Mouse (Mus musculus) liver, postnatal 0 days (tissue): Measurements from ENCODE around the gene Ambra1.

Source experiments
- CTCF ChIP-seq: sonication (generic); IDR thresholded peaks from 2 replicates; pipeline ENCODE4 v1.5.1; 2016; ENCODE audit warnings: antibody characterized with exemption, low read depth
- EP300 ChIP-seq: IDR thresholded peaks from 2 replicates; pipeline ENCODE4 v1.6.1; 2016; ENCODE audit warnings: antibody characterized with exemption, low read depth, mild to moderate bottlenecking

DNA sequence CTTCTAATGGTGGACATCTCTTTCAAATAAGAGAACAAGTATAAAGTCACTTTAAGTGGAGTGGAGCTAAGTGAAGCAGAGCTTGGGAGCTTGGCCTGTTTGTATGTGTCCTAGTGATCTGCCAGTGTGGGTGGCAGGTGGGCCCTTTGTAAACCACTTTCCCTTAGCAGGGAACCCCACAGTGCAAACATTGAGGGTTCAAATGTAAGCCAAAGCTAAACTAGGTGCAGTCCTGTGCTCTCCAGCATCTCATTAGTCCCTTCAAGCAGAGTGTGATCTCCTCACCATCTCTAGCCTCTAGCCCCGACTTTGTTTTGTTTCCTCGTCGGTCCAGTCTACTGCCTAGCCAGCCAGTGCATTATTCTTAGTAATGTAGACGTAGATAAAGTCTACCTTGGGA, 154.7 kb downstream of the Ambra1 start:
- TF ChIP-seq CTCF (no peak), EP300 (no peak)
